Mouse (Mus musculus): Measurements from ENCODE around the gene Tmem163.

DNA sequence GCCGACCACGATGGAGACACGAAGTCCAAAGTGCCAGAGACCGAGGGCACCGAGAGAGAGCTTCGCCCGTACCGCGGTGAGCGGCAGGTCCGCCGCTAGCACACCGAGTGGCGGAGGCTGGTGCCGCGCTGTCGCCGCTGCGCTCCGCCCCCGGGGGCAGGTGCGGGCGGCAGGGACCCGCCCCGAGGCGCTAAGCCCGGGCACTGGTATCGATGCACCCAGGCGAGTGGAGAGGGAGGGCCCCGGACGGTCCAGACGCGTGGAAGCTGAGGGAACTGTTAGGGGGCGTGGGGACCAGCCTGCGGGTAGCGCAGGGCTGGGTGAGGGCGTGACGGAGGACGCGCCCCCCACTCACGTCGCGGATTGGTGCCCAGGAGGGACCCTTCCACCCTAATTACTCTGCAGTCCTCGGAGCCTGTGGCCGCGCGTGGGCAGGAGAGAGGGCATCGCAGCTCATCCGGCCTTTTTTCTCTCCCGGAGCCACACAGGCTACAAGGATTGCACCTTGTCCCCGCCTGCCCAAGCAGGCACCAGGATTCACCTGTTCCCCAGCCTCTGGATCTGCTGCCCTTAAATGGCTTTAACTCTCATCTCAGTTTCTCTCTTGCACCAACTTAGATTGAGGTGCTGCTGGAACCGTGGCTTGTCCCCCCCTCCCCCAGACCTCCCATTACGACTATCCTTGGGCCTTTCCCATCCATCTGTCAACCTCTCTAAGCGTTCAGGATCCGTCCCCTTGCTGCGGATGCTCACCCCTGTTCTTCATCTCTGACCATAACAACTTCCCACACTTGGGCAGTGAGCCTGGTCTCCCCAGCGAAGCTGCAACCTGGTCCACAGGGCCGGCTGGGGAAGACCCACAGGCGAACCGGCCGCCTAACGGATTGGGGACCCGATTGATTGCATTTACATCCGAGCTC, 1.4 kb downstream of the Tmem163 start:
- TF ChIP-seq CTCF (IDR thresholded peaks at IDR 0.05; ENCODE audit: insufficient read depth, low read length) (no peak), POLR2A (IDR thresholded peaks at IDR 0.05; ENCODE audit: borderline replicate concordance, extremely low read depth, low read depth, low read length) (peak; percentile 42; the same call in 1 of the 2 replicates)
